26 mouse cellular contexts compared by ENCODE assay signal in genomic region chr7:24538701-24539100, GRCm38 (mm10). TPM values are rescaled to one million over a fixed set of nuclear protein-coding genes. Genes with fewer than 3 reads are reported as not detected.
DNase-seq lines count a peak whose midpoint lies in the region; ATAC-seq and TF ChIP-seq lines count a peak whose summit lies in the region.
"Had no signal": no experiment of that assay in that cellular context is flagged by ENCODE, and none has a peak within 500 bp of the region (broad histone marks: within the 10 kb centered on the region; RNA-seq: fewer than 3 reads in every experiment).

No protein-coding gene starts in this region.

- no peaks in the 10 kb centered on the region for H3K4me1 ChIP-seq in hindbrain, postnatal 0 days (ENCODE audit: insufficient read depth, low read length)
- peaks cover 6% of the 10 kb centered on the region; the same call in 1 of the 2 replicates for H3K4me1 ChIP-seq in hindbrain, embryonic 14.5 days (replicated peaks; ENCODE audit: control insufficient read depth, insufficient read depth, low read length)
- peaks cover 24% of the 10 kb centered on the region for H3K4me1 ChIP-seq in kidney, embryonic 16.5 days (ENCODE audit: insufficient read depth, low read length)
- peaks cover 5% of the 10 kb centered on the region for H3K4me1 ChIP-seq in forebrain, embryonic 14.5 days (ENCODE audit: control insufficient read depth, insufficient read depth, low read length)

- DNase-seq in hindbrain, postnatal 0 days (ENCODE audit: low spot score): no peak
- no peak for DNase-seq in hindbrain, embryonic 14.5 days (ENCODE audit: low spot score)
- peak; percentile 28 for DNase-seq in 416B (ENCODE audit: low read depth)
- peak; percentile 90 for DNase-seq in R1 (ENCODE audit: low read depth, low spot score)
- no peak for DNase-seq in forebrain, embryonic 14.5 days (ENCODE audit: low spot score)
- DNase-seq in Muller cell, postnatal 12 days (ENCODE audit: inconsistent ontology term): no peak
- DNase-seq: adrenal gland, adult 8-10 months; embryo, embryonic 11 days; gastrocnemius, postnatal 10 days had no signal

- H3K27me3 ChIP-seq in hindbrain, postnatal 0 days (ENCODE audit: insufficient read depth, low read length): no peaks in the 10 kb centered on the region
- no peaks in the 10 kb centered on the region for H3K27me3 ChIP-seq in hindbrain, embryonic 14.5 days (ENCODE audit: control insufficient read depth, insufficient read depth, low read length)
- no peaks in the 10 kb centered on the region for H3K27me3 ChIP-seq in kidney, embryonic 16.5 days (ENCODE audit: insufficient read depth, low read length)
- H3K27me3 ChIP-seq in forebrain, embryonic 14.5 days (replicated peaks; ENCODE audit: control insufficient read depth, insufficient read depth, low read length): no peaks in the 10 kb centered on the region
- H3K27me3 ChIP-seq: CH12.LX; embryonic facial prominence, embryonic 15.5 days; forebrain, embryonic 15.5 days had no signal

- no peak overlapping the region for H3K4me3 ChIP-seq in hindbrain, postnatal 0 days (ENCODE audit: low read length)
- H3K4me3 ChIP-seq in hindbrain, embryonic 14.5 days (replicated peaks; ENCODE audit: low read length): no peak overlapping the region
- no peak overlapping the region for H3K4me3 ChIP-seq in kidney, embryonic 16.5 days (ENCODE audit: low read length)
- H3K4me3 ChIP-seq in forebrain, embryonic 14.5 days (ENCODE audit: low read depth, low read length): no peak overlapping the region
- H3K4me3 ChIP-seq: embryonic facial prominence, embryonic 15.5 days; erythroblast, embryonic 14.5 days; forebrain, embryonic 10.5 days; forebrain, embryonic 15.5 days; heart, adult 2 months; hindbrain, embryonic 12.5 days had no signal

- no peak for ATAC-seq in hindbrain, postnatal 0 days
- no peak for ATAC-seq in hindbrain, embryonic 14.5 days (ENCODE audit: low FRiP score)
- ATAC-seq in megakaryocyte, adult 5-6 weeks (ENCODE audit: poor library complexity, severe bottlenecking): peak; percentile 70
- ATAC-seq in kidney, embryonic 16.5 days (ENCODE audit: low FRiP score, low TSS enrichment): no peak
- no peak for ATAC-seq in forebrain, embryonic 14.5 days
- ATAC-seq: forebrain, embryonic 15.5 days had no signal

- no peak overlapping the region for H3K4me2 ChIP-seq in hindbrain, postnatal 0 days (ENCODE audit: low read depth, low read length)
- no peak overlapping the region for H3K4me2 ChIP-seq in hindbrain, embryonic 14.5 days (replicated peaks)
- no peak overlapping the region for H3K4me2 ChIP-seq in kidney, embryonic 16.5 days (replicated peaks; ENCODE audit: low read depth, low read length)
- no peak overlapping the region for H3K4me2 ChIP-seq in forebrain, embryonic 14.5 days (ENCODE audit: low read length)
- H3K4me2 ChIP-seq: embryonic facial prominence, embryonic 15.5 days; forebrain, embryonic 15.5 days; heart, embryonic 11.5 days; hindbrain, embryonic 12.5 days had no signal

- peaks cover 13% of the 10 kb centered on the region; the same call in 1 of the 2 replicates for H3K36me3 ChIP-seq in hindbrain, postnatal 0 days (ENCODE audit: insufficient read depth, low read length)
- H3K36me3 ChIP-seq in hindbrain, embryonic 14.5 days (replicated peaks; ENCODE audit: control insufficient read depth, insufficient read depth): peaks cover 30% of the 10 kb centered on the region
- peaks cover 15% of the 10 kb centered on the region for H3K36me3 ChIP-seq in kidney, embryonic 16.5 days (ENCODE audit: insufficient read depth, low read length)
- peaks cover 29% of the 10 kb centered on the region for H3K36me3 ChIP-seq in forebrain, embryonic 14.5 days (ENCODE audit: control insufficient read depth, insufficient read depth, low read length)

- no peak overlapping the region for H3K9ac ChIP-seq in hindbrain, postnatal 0 days (replicated peaks; ENCODE audit: low read length)
- H3K9ac ChIP-seq in hindbrain, embryonic 14.5 days: no peak overlapping the region
- H3K9ac ChIP-seq in kidney, embryonic 16.5 days (replicated peaks; ENCODE audit: low read length): no peak overlapping the region
- no peak overlapping the region for H3K9ac ChIP-seq in forebrain, embryonic 14.5 days (ENCODE audit: low read length)
- H3K9ac ChIP-seq: embryonic facial prominence, embryonic 15.5 days; forebrain, embryonic 15.5 days; hindbrain, embryonic 12.5 days had no signal

- peak overlapping the region; percentile 32; the same call in 1 of the 2 replicates for H3K27ac ChIP-seq in hindbrain, postnatal 0 days
- H3K27ac ChIP-seq in hindbrain, embryonic 14.5 days: no peak overlapping the region
- H3K27ac ChIP-seq in kidney, embryonic 16.5 days (ENCODE audit: low read length): no peak overlapping the region
- no peak overlapping the region for H3K27ac ChIP-seq in forebrain, embryonic 14.5 days (ENCODE audit: low read depth, low read length)
- H3K27ac ChIP-seq: embryonic facial prominence, embryonic 15.5 days; forebrain, embryonic 10.5 days; heart, adult 2 months; hindbrain, embryonic 12.5 days had no signal

- TF ChIP-seq CTCF in hindbrain, postnatal 0 days (IDR thresholded peaks at IDR 0.05; ENCODE audit: low read depth): no peak

- 73% methylated on average over 5 of the region's 5 CpGs for WGBS in hindbrain, postnatal 0 days
- WGBS in hindbrain, embryonic 14.5 days: 75% methylated on average over 5 of the region's 5 CpGs
- WGBS in kidney, embryonic 16.5 days: 82% methylated on average over 5 of the region's 5 CpGs
- WGBS in forebrain, embryonic 14.5 days: 73% methylated on average over 5 of the region's 5 CpGs

- H3K9me3 ChIP-seq in hindbrain, postnatal 0 days (ENCODE audit: low read length): no peaks in the 10 kb centered on the region
- H3K9me3 ChIP-seq in hindbrain, embryonic 14.5 days (ENCODE audit: control insufficient read depth, low read length): no peaks in the 10 kb centered on the region
- H3K9me3 ChIP-seq in kidney, embryonic 16.5 days (ENCODE audit: low read length): peaks cover 3% of the 10 kb centered on the region; the same call in 1 of the 2 replicates
- H3K9me3 ChIP-seq in forebrain, embryonic 14.5 days (replicated peaks; ENCODE audit: control insufficient read depth, low read length): no peaks in the 10 kb centered on the region
- H3K9me3 ChIP-seq: embryonic facial prominence, embryonic 15.5 days; forebrain, embryonic 10.5 days; forebrain, embryonic 15.5 days had no signal

RNA-seq across cellular contexts. Expression of gene Pinlyp, which starts 7.2 kb away (rescaled TPM):
- not detected in 2 replicates for total RNA-seq in hindbrain, postnatal 0 days (2014; rRNA removed)
- not detected in 2 replicates for polyA plus RNA-seq in hindbrain, postnatal 0 days (2015; fragmentation: Nextera tagmentation; extraction: Ambion mirVana)
- polyA plus RNA-seq in hindbrain, embryonic 14.5 days (2014; fragmentation: Nextera tagmentation; extraction: Ambion mirVana): not detected in 2 replicates
- not detected in 2 replicates for total RNA-seq in megakaryocyte, adult 5-6 weeks (2015)
- not detected in 2 replicates for total RNA-seq in megakaryocyte, adult 5-6 weeks (2017)
- polyA plus RNA-seq in kidney, embryonic 16.5 days (2015; fragmentation: Nextera tagmentation; extraction: Ambion mirVana): 0.64 and 1.0 TPM in 2 replicates
- polyA plus RNA-seq in forebrain, embryonic 14.5 days (2014; fragmentation: Nextera tagmentation; extraction: Ambion mirVana): 0.28 TPM in 1 of 2 replicates, not detected in the other
- total RNA-seq: adrenal gland, adult 8-10 months; adrenal gland, postnatal 36 days; ES-E14; gastrocnemius, postnatal 10 days; gastrocnemius, postnatal 4 days; heart, adult 2 months; heart, postnatal 25 days had no signal
- polyA plus RNA-seq: cerebellum, adult 2 months; embryonic facial prominence, embryonic 11.5 days; erythroblast, embryonic 14.5 days; forebrain, embryonic 10.5 days; forebrain, embryonic 15.5 days; frontal cortex, adult 2 months; heart, adult 2 months; heart, embryonic 11.5 days; hindbrain, embryonic 12.5 days had no signal

RNA-seq across cellular contexts. Expression of gene Xrcc1, which starts 7.4 kb away (rescaled TPM):
- 36.7 and 50.8 TPM in 2 replicates for total RNA-seq in hindbrain, postnatal 0 days (2014; rRNA removed)
- 44.0 and 45.1 TPM in 2 replicates for polyA plus RNA-seq in hindbrain, postnatal 0 days (2015; fragmentation: Nextera tagmentation; extraction: Ambion mirVana)
- 47.4 and 52.3 TPM in 2 replicates for polyA plus RNA-seq in hindbrain, embryonic 14.5 days (2014; fragmentation: Nextera tagmentation; extraction: Ambion mirVana)
- total RNA-seq in megakaryocyte, adult 5-6 weeks (2015): 18.3 and 27.5 TPM in 2 replicates
- total RNA-seq in megakaryocyte, adult 5-6 weeks (2017): 17.6 and 25.1 TPM in 2 replicates
- 159 and 164 TPM in 2 replicates for polyA plus RNA-seq in kidney, embryonic 16.5 days (2015; fragmentation: Nextera tagmentation; extraction: Ambion mirVana)
- polyA plus RNA-seq in forebrain, embryonic 14.5 days (2014; fragmentation: Nextera tagmentation; extraction: Ambion mirVana): 65.1 and 66.6 TPM in 2 replicates

RNA-seq across cellular contexts. Expression of gene Irgq, which starts 8.2 kb away (rescaled TPM):
- 103 and 107 TPM in 2 replicates for total RNA-seq in hindbrain, postnatal 0 days (2014; rRNA removed)
- polyA plus RNA-seq in hindbrain, postnatal 0 days (2015; fragmentation: Nextera tagmentation; extraction: Ambion mirVana): 16.9 and 20.0 TPM in 2 replicates
- 28.0 and 33.5 TPM in 2 replicates for polyA plus RNA-seq in hindbrain, embryonic 14.5 days (2014; fragmentation: Nextera tagmentation; extraction: Ambion mirVana)
- total RNA-seq in megakaryocyte, adult 5-6 weeks (2015): 2.4 and 2.7 TPM in 2 replicates
- total RNA-seq in megakaryocyte, adult 5-6 weeks (2017): 2.4 and 2.5 TPM in 2 replicates
- 7.2 and 7.8 TPM in 2 replicates for polyA plus RNA-seq in kidney, embryonic 16.5 days (2015; fragmentation: Nextera tagmentation; extraction: Ambion mirVana)
- 19.5 and 25.1 TPM in 2 replicates for polyA plus RNA-seq in forebrain, embryonic 14.5 days (2014; fragmentation: Nextera tagmentation; extraction: Ambion mirVana)

RNA-seq across cellular contexts. Expression of gene AC161166.1, which starts 26.4 kb away (rescaled TPM):
- not detected in 2 replicates for total RNA-seq in hindbrain, postnatal 0 days (2014; rRNA removed)
- 0.19 and 0.55 TPM in 2 replicates for polyA plus RNA-seq in hindbrain, postnatal 0 days (2015; fragmentation: Nextera tagmentation; extraction: Ambion mirVana)
- 0.65 and 0.98 TPM in 2 replicates for polyA plus RNA-seq in hindbrain, embryonic 14.5 days (2014; fragmentation: Nextera tagmentation; extraction: Ambion mirVana)
- not detected in 2 replicates for total RNA-seq in megakaryocyte, adult 5-6 weeks (2015)
- total RNA-seq in megakaryocyte, adult 5-6 weeks (2017): not detected in 2 replicates
- polyA plus RNA-seq in kidney, embryonic 16.5 days (2015; fragmentation: Nextera tagmentation; extraction: Ambion mirVana): 0.42 and 0.80 TPM in 2 replicates
- 0.20 and 0.45 TPM in 2 replicates for polyA plus RNA-seq in forebrain, embryonic 14.5 days (2014; fragmentation: Nextera tagmentation; extraction: Ambion mirVana)
- total RNA-seq: adrenal gland, adult 8-10 months; adrenal gland, postnatal 36 days; gastrocnemius, postnatal 10 days; gastrocnemius, postnatal 4 days; heart, adult 2 months; heart, postnatal 25 days had no signal
- polyA plus RNA-seq: cerebellum, adult 2 months; erythroblast, embryonic 14.5 days; frontal cortex, adult 2 months had no signal

RNA-seq across cellular contexts. Expression of gene Zfp428, which starts 31.9 kb away (rescaled TPM):
- total RNA-seq in hindbrain, postnatal 0 days (2014; rRNA removed): 138 and 152 TPM in 2 replicates
- 219 and 222 TPM in 2 replicates for polyA plus RNA-seq in hindbrain, postnatal 0 days (2015; fragmentation: Nextera tagmentation; extraction: Ambion mirVana)
- polyA plus RNA-seq in hindbrain, embryonic 14.5 days (2014; fragmentation: Nextera tagmentation; extraction: Ambion mirVana): 181 and 201 TPM in 2 replicates
- total RNA-seq in megakaryocyte, adult 5-6 weeks (2015): 0.69 TPM in 1 of 2 replicates, not detected in the other
- total RNA-seq in megakaryocyte, adult 5-6 weeks (2017): 0.40 TPM in 1 of 2 replicates, not detected in the other
- polyA plus RNA-seq in kidney, embryonic 16.5 days (2015; fragmentation: Nextera tagmentation; extraction: Ambion mirVana): 60.5 and 67.6 TPM in 2 replicates
- 178 and 205 TPM in 2 replicates for polyA plus RNA-seq in forebrain, embryonic 14.5 days (2014; fragmentation: Nextera tagmentation; extraction: Ambion mirVana)

Comparison
In these comparisons a context has a peak if more than half of its experiments do, and no peak if none do; other contexts are left out.
1. DNase-seq: peak in 416B (single experiment) and R1 (single experiment); none in hindbrain, postnatal 0 days (single experiment), hindbrain, embryonic 14.5 days (single experiment), forebrain, embryonic 14.5 days (single experiment) and Muller cell, postnatal 12 days (single experiment).